ENCODE assay signal across 7 mouse cellular contexts in the genomic region with DNA sequence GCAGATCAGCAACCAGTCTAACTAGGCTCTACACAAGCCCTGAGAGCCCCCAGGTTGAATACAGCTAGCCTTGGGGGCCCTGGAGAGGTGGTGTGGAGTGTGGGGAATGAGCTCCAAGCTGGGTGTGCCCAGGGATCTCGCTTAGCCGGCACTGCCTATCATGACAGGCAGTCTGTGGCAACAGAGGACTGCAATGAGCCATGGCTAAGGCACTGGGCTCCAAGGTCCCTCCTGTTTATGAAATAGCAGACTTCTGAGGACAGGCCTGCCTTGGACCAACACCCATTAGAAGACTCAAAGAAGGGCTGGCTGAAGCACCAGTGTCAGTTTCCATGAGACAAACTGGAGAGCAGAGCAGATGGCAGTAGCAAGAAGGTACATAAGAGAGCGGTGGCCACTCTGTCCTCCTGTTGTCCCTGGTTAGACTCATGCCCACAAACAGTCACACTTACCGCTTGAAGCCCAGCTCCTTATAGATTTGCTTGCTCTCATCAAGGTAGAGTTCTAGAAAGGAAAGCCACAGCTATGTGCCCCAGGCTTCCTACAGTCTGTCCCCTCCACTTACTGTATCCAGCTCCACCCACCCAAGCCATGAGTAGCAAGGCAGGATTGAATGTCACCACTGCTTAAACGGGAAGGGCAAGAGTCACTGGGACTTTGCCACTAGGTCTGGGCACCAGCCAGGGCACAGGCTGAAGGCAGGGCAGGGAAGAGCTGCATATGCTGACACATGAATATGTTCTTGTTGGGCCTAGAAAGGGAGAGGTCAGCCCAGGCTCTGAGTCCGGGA. TPM values are rescaled to one million over a fixed set of nuclear protein-coding genes. Genes with fewer than 3 reads are reported as not detected.
DNase-seq lines count a peak whose midpoint lies in the region; ATAC-seq and TF ChIP-seq lines count a peak whose summit lies in the region.

No protein-coding gene starts in this region.

- ATAC-seq in forebrain, embryonic 16.5 days = no peak
- ATAC-seq in intestine, postnatal 0 days = no peak
- ATAC-seq in midbrain, postnatal 0 days (ENCODE audit: low FRiP score) = no peak
- ATAC-seq in erythroid progenitor cell, adult 5-6 weeks (replicated peaks; ENCODE audit: low FRiP score, poor library complexity, severe bottlenecking) = no peak

- H3K9ac ChIP-seq in ES-E14 (ENCODE audit: insufficient read depth, low read depth, low read length, poor library complexity, severe bottlenecking) = no peak overlapping the region
- peak overlapping the region; percentile 79 for H3K9ac ChIP-seq in forebrain, embryonic 16.5 days (replicated peaks; ENCODE audit: low read depth, low read length)
- peak overlapping the region; percentile 45 for H3K9ac ChIP-seq in intestine, postnatal 0 days (ENCODE audit: low read depth, low read length)
- H3K9ac ChIP-seq in midbrain, postnatal 0 days (replicated peaks; ENCODE audit: low read length, poor library complexity, severe bottlenecking) = peak overlapping the region; percentile 68

- no peak overlapping the region for H3K27ac ChIP-seq in ES-E14 (ENCODE audit: insufficient read depth, low read depth, low read length, poor library complexity, severe bottlenecking)
- no peak overlapping the region for H3K27ac ChIP-seq in forebrain, embryonic 16.5 days (ENCODE audit: low read length)
- no peak overlapping the region for H3K27ac ChIP-seq in intestine, postnatal 0 days (ENCODE audit: low read depth, low read length)
- H3K27ac ChIP-seq in midbrain, postnatal 0 days (ENCODE audit: low read depth, low read length) = peak overlapping the region; percentile 75

- H3K4me3 ChIP-seq in E14TG2a.4 (replicated peaks; ENCODE audit: low read length) (peak overlapping the region; percentile 81), ES-E14 (ENCODE audit: insufficient read depth in 1 of 2, low read depth in 1 of 2, low read length in 2 of 2, poor library complexity in 1 of 2, severe bottlenecking in 1 of 2) (peak overlapping the region; percentile 59 to 75; a peak in 2 of 4 replicates)
- peak overlapping the region; percentile 55 for H3K4me3 ChIP-seq in forebrain, embryonic 16.5 days (replicated peaks; ENCODE audit: low read length)
- H3K4me3 ChIP-seq in intestine, postnatal 0 days (ENCODE audit: low read depth, low read length) = peak overlapping the region; percentile 55
- H3K4me3 ChIP-seq in midbrain, postnatal 0 days (ENCODE audit: low read depth, low read length) = peak overlapping the region; percentile 57

- peak overlapping the region; percentile 93 for H3K4me2 ChIP-seq in forebrain, embryonic 16.5 days (ENCODE audit: low read length)
- H3K4me2 ChIP-seq in intestine, postnatal 0 days (replicated peaks; ENCODE audit: low read depth) = peak overlapping the region; percentile 95
- H3K4me2 ChIP-seq in midbrain, postnatal 0 days (ENCODE audit: low read depth, low read length, poor library complexity, severe bottlenecking) = peak overlapping the region; percentile 93

- 70% methylated on average over 6 of the region's 6 CpGs for WGBS in forebrain, embryonic 16.5 days
- WGBS in intestine, postnatal 0 days = 49% methylated on average over 6 of the region's 6 CpGs
- 67% methylated on average over 6 of the region's 6 CpGs for WGBS in midbrain, postnatal 0 days

- no peak for DNase-seq in ES-E14 (ENCODE audit: low read depth, low spot score)
- DNase-seq in midbrain, postnatal 0 days (ENCODE audit: low spot score) = no peak
- no peak for DNase-seq in Muller cell, postnatal 12 days (ENCODE audit: inconsistent ontology term)

- H3K9me3 ChIP-seq in E14TG2a.4 (ENCODE audit: low read length) = no peaks in the 10 kb centered on the region
- H3K9me3 ChIP-seq in ES-E14 (ENCODE audit: control insufficient read depth, insufficient read depth, low read depth, low read length) = no peaks in the 10 kb centered on the region
- no peaks in the 10 kb centered on the region for H3K9me3 ChIP-seq in forebrain, embryonic 16.5 days (ENCODE audit: control insufficient read depth, low read length)
- no peaks in the 10 kb centered on the region for H3K9me3 ChIP-seq in intestine, postnatal 0 days (ENCODE audit: control insufficient read depth)
- H3K9me3 ChIP-seq in midbrain, postnatal 0 days (ENCODE audit: low read length) = no peaks in the 10 kb centered on the region

- H3K4me1 ChIP-seq in E14TG2a.4 (replicated peaks; ENCODE audit: low read depth, low read length) (peaks cover 35% of the 10 kb centered on the region), ES-E14 (ENCODE audit: control insufficient read depth in 2 of 2, insufficient read depth in 2 of 2, low read length in 2 of 2, poor library complexity in 1 of 2) (peaks cover 0 to 8% of the 10 kb centered on the region in 2 experiments; a peak in 1 of 4 replicates)
- H3K4me1 ChIP-seq in forebrain, embryonic 16.5 days (replicated peaks; ENCODE audit: control insufficient read depth, insufficient read depth, low read length) = peaks cover 14% of the 10 kb centered on the region
- H3K4me1 ChIP-seq in intestine, postnatal 0 days (replicated peaks; ENCODE audit: control insufficient read depth, insufficient read depth, low read length) = peaks cover 5% of the 10 kb centered on the region; the same call in 1 of the 2 replicates
- peaks cover 16% of the 10 kb centered on the region for H3K4me1 ChIP-seq in midbrain, postnatal 0 days (ENCODE audit: insufficient read depth, low read length)

- TF ChIP-seq CTCF in E14TG2a.4 (conservative IDR thresholded peaks at IDR 0.05; ENCODE audit: low read length) = no peak
- TF ChIP-seq CTCF in intestine, postnatal 0 days (IDR thresholded peaks at IDR 0.05; ENCODE audit: low read depth) = no peak
- no peak for TF ChIP-seq CTCF in midbrain, postnatal 0 days (IDR thresholded peaks at IDR 0.05)

- peaks cover 37% of the 10 kb centered on the region for H3K27me3 ChIP-seq in E14TG2a.4 (ENCODE audit: insufficient read depth, low read length)
- H3K27me3 ChIP-seq in forebrain, embryonic 16.5 days (replicated peaks; ENCODE audit: control insufficient read depth, insufficient read depth, low read length) = no peaks in the 10 kb centered on the region
- 0 out of 2 replicates have a peak, but pooled peaks cover 3% of the 10 kb centered on the region for H3K27me3 ChIP-seq in intestine, postnatal 0 days (replicated peaks; ENCODE audit: control insufficient read depth, insufficient read depth, low read length)
- no peaks in the 10 kb centered on the region for H3K27me3 ChIP-seq in midbrain, postnatal 0 days (ENCODE audit: insufficient read depth, low read length)

- in situ Hi-C loops in ES-E14 (cut with MboI; ENCODE audit: low sequenced_read_pairs in 2 of 2, unreplicated experiment in 2 of 2) = loop anchor here in 1 of 2 experiments (25.0 kb wide), 1 partner anchor 339 kb away; a partner anchor contains a TSS

- H3K36me3 ChIP-seq in E14TG2a.4 (ENCODE audit: insufficient read depth, low read length) = peaks cover 18% of the 10 kb centered on the region
- H3K36me3 ChIP-seq in ES-E14 (ENCODE audit: control insufficient read depth, insufficient read depth, low read length, poor library complexity, severe bottlenecking) = no peaks in the 10 kb centered on the region
- no peaks in the 10 kb centered on the region for H3K36me3 ChIP-seq in forebrain, embryonic 16.5 days (ENCODE audit: control insufficient read depth, insufficient read depth)
- H3K36me3 ChIP-seq in intestine, postnatal 0 days (ENCODE audit: control insufficient read depth, insufficient read depth) = peaks cover 4% of the 10 kb centered on the region; the same call in 1 of the 2 replicates
- no peaks in the 10 kb centered on the region for H3K36me3 ChIP-seq in midbrain, postnatal 0 days (ENCODE audit: insufficient read depth, low read length)

TF ChIP-seq in ES-E14, 5 proteins besides CTCF, POLR2A, EP300 and RAD21:
- no peak for TF ChIP-seq CHD2 (IDR thresholded peaks at IDR 0.05; ENCODE audit: low read depth, low read length)
- TF ChIP-seq HCFC1 (IDR thresholded peaks at IDR 0.05; ENCODE audit: borderline replicate concordance, insufficient read depth, low read length) = no peak
- no peak for TF ChIP-seq ZC3H11A (IDR thresholded peaks at IDR 0.05; ENCODE audit: borderline replicate concordance, low read depth, low read length)
- TF ChIP-seq ZNF384 (IDR thresholded peaks at IDR 0.05; ENCODE audit: low read depth, low read length) = no peak
- TF ChIP-seq MAFK (IDR thresholded peaks at IDR 0.05; ENCODE audit: insufficient read depth, low read depth, low read length) = no peak

RNA-seq across cellular contexts. Expression of a gene that starts 1.1 kb away (rescaled TPM):
- total RNA-seq in ES-E14 (2012; rRNA removed) = 13.4 and 15.7 TPM in 2 replicates
- polyA plus RNA-seq in forebrain, embryonic 16.5 days (2015; fragmentation: Nextera tagmentation; extraction: Ambion mirVana) = 32.4 and 42.0 TPM in 2 replicates
- polyA plus RNA-seq in intestine, postnatal 0 days (2015; fragmentation: Nextera tagmentation; extraction: Ambion mirVana) = 66.9 and 68.5 TPM in 2 replicates
- 34.9 and 36.6 TPM in 2 replicates for total RNA-seq in midbrain, postnatal 0 days (2014; rRNA removed)
- 73.3 and 90.9 TPM in 2 replicates for polyA plus RNA-seq in midbrain, postnatal 0 days (2015; fragmentation: Nextera tagmentation; extraction: Ambion mirVana)
- 2.5 and 13.7 TPM in 2 replicates for total RNA-seq in erythroid progenitor cell, adult 5-6 weeks (2015; ENCODE audit: low replicate concordance)
- total RNA-seq in erythroid progenitor cell, adult 5-6 weeks (2017; ENCODE audit: low replicate concordance) = 6.1 and 13.0 TPM in 2 replicates

RNA-seq across cellular contexts. Expression of a gene that starts 28.5 kb away (rescaled TPM):
- 2.4 and 3.1 TPM in 2 replicates for total RNA-seq in ES-E14 (2012; rRNA removed)
- polyA plus RNA-seq in forebrain, embryonic 16.5 days (2015; fragmentation: Nextera tagmentation; extraction: Ambion mirVana) = 0.11 and 0.21 TPM in 2 replicates
- 0.22 and 0.44 TPM in 2 replicates for polyA plus RNA-seq in intestine, postnatal 0 days (2015; fragmentation: Nextera tagmentation; extraction: Ambion mirVana)
- 0.76 and 0.82 TPM in 2 replicates for total RNA-seq in midbrain, postnatal 0 days (2014; rRNA removed)
- polyA plus RNA-seq in midbrain, postnatal 0 days (2015; fragmentation: Nextera tagmentation; extraction: Ambion mirVana) = 0.89 and 0.93 TPM in 2 replicates
- total RNA-seq in erythroid progenitor cell, adult 5-6 weeks (2015; ENCODE audit: low replicate concordance) = 5.9 and 10.1 TPM in 2 replicates
- total RNA-seq in erythroid progenitor cell, adult 5-6 weeks (2017; ENCODE audit: low replicate concordance) = 6.4 and 14.4 TPM in 2 replicates

RNA-seq across cellular contexts. Expression of a gene that starts 30.5 kb away (rescaled TPM):
- total RNA-seq in ES-E14 (2012; rRNA removed) = 0.53 and 0.85 TPM in 2 replicates
- polyA plus RNA-seq in forebrain, embryonic 16.5 days (2015; fragmentation: Nextera tagmentation; extraction: Ambion mirVana) = 0.27 TPM in 1 of 2 replicates, not detected in the other
- 1.9 and 2.9 TPM in 2 replicates for polyA plus RNA-seq in intestine, postnatal 0 days (2015; fragmentation: Nextera tagmentation; extraction: Ambion mirVana)
- 1.1 and 2.3 TPM in 2 replicates for total RNA-seq in midbrain, postnatal 0 days (2014; rRNA removed)
- not detected in 2 replicates for polyA plus RNA-seq in midbrain, postnatal 0 days (2015; fragmentation: Nextera tagmentation; extraction: Ambion mirVana)
- total RNA-seq in erythroid progenitor cell, adult 5-6 weeks (2015; ENCODE audit: low replicate concordance) = 845 and 899 TPM in 2 replicates
- 775 and 1,097 TPM in 2 replicates for total RNA-seq in erythroid progenitor cell, adult 5-6 weeks (2017; ENCODE audit: low replicate concordance)

Comparison
In these comparisons a context has a peak if more than half of its experiments do, and no peak if none do; other contexts are left out.
1. RNA of a gene that starts 30.5 kb away (total RNA-seq): 775 to 1,097 TPM in erythroid progenitor cell, adult 5-6 weeks; 1.1 to 2.3 TPM in midbrain, postnatal 0 days and 0.53 to 0.85 TPM in ES-E14; every median in the first group is over 100 times any median in the second.
2. Peak in every context shown above with its lines, with median percentiles within 50 percentile points of each other: H3K4me3 ChIP-seq and H3K4me2 ChIP-seq.